Mouse (Mus musculus) cortical plate, adult 2 months (tissue): ENCODE results near the gene C1qtnf6.

ENCODE experiments used
- CTCF ChIP-seq: fragments of 200-500 bp; IDR thresholded peaks from 2 replicates; pipeline ENCODE4 v1.5.1; 2011; ENCODE audit warnings: mild to moderate bottlenecking, control low read depth, low read length; ENCODE audit not compliant: insufficient read depth; ENCODE audit errors: extremely low read depth
- POLR2A ChIP-seq: fragments of 200-500 bp; IDR thresholded peaks from 2 replicates; pipeline ENCODE4 v1.6.1; 2011; ENCODE audit warnings: mild to moderate bottlenecking, low read length, control low read depth; ENCODE audit not compliant: insufficient read depth; ENCODE audit errors: extremely low read depth

- no peak for TF ChIP-seq CTCF
- no peak for TF ChIP-seq POLR2A
Measured at GRCm38 (mm10) chr15:78504013-78504412, 27.2 kb downstream of the C1qtnf6 start.
